Mouse (Mus musculus) E14TG2a.4 (cell line): ENCODE measurements around the gene Nradd.

ENCODE experiments used
- H3K27me3 ChIP-seq: 2 replicates; pipeline ENCODE4 v1.6.1; 2014; ENCODE audit warnings: low read length, control low read depth; ENCODE audit not compliant: insufficient read depth
- H3K36me3 ChIP-seq: 2 replicates; pipeline ENCODE4 v1.6.1; 2014; ENCODE audit warnings: low read length, control low read depth; ENCODE audit not compliant: insufficient read depth
- H3K4me1 ChIP-seq: replicated peaks from 2 replicates; pipeline ENCODE4 v1.6.1; 2014; ENCODE audit warnings: low read depth, low read length, control low read depth
- H3K4me3 ChIP-seq: replicated peaks from 2 replicates; pipeline ENCODE4 v1.5.1; 2014; ENCODE audit warnings: mild to moderate bottlenecking, low read length
- H3K9me3 ChIP-seq: 2 replicates; pipeline ENCODE4 v1.6.1; 2014; ENCODE audit warnings: low read length, control low read depth
- CTCF ChIP-seq: conservative IDR thresholded peaks from 2 replicates; pipeline ENCODE4 v1.5.1; 2014; ENCODE audit warnings: low read length
- NANOG ChIP-seq: IDR thresholded peaks from 2 replicates; pipeline ENCODE4 v1.6.1; 2014; ENCODE audit warnings: borderline replicate concordance, low read length, mixed read lengths
- POU5F1 ChIP-seq: IDR thresholded peaks from 2 replicates; pipeline ENCODE4 v1.6.1; 2014; ENCODE audit warnings: low read length, borderline replicate concordance

Nradd gene

DNA sequence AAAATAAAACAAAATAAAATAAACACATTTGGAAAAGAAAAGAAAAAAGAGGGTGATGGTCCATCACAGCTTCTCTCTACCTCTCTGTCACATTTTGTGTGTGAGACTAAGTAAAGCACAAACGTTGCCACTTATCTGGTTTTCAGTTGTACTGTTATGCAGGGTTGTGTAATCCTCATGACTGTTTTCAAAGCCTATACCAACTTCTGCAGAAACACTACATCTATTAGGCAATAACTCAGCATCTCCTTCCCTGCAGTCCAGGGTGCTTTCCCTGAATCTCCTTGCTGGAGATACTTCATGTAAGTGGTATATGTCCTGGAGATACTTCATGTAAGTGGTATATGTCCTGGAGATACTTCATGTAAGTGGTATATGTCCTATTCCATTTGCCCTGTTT lies 38.6 kb upstream of the Nradd start:
- H3K4me3 ChIP-seq: no peak overlapping the region
- H3K9me3 ChIP-seq: no peaks in the 10 kb centered on the region
- H3K4me1 ChIP-seq: peaks cover 73% of the 10 kb centered on the region
- no peak for TF ChIP-seq POU5F1
- no peak for TF ChIP-seq NANOG
- TF ChIP-seq CTCF: no peak
- H3K27me3 ChIP-seq: no peaks in the 10 kb centered on the region
- H3K36me3 ChIP-seq: peaks cover 15% of the 10 kb centered on the region

DNA sequence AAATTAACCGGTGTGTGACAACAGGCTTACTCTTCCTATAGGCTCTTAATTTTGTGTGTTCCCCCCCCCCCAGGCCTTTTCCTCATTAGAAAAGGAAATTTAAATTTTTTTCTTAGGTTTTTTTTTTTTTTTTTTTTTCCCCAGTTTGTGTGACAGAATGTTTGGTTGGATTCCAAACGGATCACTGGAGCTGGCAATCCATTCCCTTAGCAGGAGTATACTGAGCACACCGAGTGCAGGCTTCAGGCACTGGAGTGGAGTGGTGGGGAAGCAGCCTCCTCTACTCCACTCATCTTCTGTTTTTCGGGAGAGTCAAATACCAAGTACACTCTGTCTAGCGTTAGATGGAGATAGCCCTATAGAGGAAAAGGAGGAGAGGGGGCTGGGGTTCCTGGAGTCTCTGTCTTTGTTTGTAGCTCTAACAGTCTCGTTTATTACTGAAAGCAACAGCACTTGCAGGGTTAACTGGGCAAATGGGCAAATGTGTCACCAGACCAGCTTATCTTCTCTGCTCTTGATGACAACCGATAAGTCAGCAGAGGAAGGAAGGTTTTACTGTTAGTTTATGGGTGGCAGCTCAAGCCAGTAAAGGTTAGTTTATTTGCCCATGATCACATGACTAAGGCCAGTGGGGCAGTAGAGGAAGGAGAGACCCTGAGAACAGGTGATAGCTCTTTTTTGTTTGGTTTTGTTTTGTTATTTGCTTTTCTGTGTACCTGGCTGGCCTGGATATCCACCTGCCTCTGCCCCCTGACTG lies 36.8 kb upstream of the Nradd start:
- Histone ChIP-seq H3K4me3 (no peak overlapping the region), H3K9me3 (no peaks in the 10 kb centered on the region), H3K4me1 (peaks cover 66% of the 10 kb centered on the region), H3K36me3 (peaks cover 15% of the 10 kb centered on the region), H3K27me3 (no peaks in the 10 kb centered on the region)
- TF ChIP-seq POU5F1: no peak

DNA sequence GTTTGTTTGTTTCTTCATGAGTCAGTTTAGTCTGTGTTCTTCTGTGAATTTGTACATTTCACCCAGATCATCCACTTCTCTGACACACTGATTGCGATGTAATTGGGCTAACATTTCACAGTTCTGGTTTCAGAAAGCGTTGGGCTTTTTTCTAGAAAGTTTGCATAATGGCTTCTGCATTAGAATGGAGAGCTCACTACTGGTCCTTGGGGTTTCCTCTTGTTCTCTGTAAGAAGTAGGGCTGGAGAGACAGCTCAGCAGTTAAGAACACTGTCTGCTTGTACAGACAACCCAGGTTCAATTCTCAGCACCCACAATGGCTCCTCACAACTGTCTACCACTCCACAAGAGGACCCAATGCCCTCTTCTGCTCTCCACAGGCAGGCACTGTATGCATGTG lies 36.0 kb upstream of the Nradd start:
- Histone ChIP-seq H3K4me3 (peak overlapping the region; percentile 24; the same call in 1 of the 2 replicates), H3K36me3 (peaks cover 15% of the 10 kb centered on the region), H3K9me3 (no peaks in the 10 kb centered on the region), H3K4me1 (peaks cover 66% of the 10 kb centered on the region), H3K27me3 (no peaks in the 10 kb centered on the region)
- TF ChIP-seq NANOG (no peak), POU5F1 (peak; percentile 18; the same call in 1 of the 2 replicates), CTCF (no peak)

DNA sequence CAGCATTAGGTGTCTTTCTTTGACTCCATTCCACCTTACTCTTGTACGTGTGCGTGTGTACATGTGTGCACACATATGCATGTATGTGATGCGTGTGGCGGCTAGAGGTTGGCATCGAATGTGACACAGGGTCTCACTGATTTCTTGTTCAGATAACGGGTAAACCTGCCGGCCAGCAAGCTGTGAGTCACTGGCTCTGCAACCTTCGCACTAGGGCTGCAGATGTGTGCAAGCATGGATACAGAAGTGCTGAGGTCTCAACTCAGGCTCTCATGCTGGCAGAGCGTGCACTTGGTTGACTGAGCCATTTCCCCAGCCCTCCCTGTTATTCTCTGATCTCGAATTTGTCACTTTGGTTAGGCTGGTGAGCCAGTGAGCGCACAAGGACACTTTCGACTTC lies 35.3 kb upstream of the Nradd start:
- Histone ChIP-seq H3K9me3 (no peaks in the 10 kb centered on the region), H3K36me3 (peaks cover 15% of the 10 kb centered on the region), H3K27me3 (no peaks in the 10 kb centered on the region), H3K4me1 (peaks cover 68% of the 10 kb centered on the region), H3K4me3 (peak overlapping the region; percentile 24)
- TF ChIP-seq POU5F1: no peak
- TF ChIP-seq NANOG: no peak
- TF ChIP-seq CTCF: no peak

DNA sequence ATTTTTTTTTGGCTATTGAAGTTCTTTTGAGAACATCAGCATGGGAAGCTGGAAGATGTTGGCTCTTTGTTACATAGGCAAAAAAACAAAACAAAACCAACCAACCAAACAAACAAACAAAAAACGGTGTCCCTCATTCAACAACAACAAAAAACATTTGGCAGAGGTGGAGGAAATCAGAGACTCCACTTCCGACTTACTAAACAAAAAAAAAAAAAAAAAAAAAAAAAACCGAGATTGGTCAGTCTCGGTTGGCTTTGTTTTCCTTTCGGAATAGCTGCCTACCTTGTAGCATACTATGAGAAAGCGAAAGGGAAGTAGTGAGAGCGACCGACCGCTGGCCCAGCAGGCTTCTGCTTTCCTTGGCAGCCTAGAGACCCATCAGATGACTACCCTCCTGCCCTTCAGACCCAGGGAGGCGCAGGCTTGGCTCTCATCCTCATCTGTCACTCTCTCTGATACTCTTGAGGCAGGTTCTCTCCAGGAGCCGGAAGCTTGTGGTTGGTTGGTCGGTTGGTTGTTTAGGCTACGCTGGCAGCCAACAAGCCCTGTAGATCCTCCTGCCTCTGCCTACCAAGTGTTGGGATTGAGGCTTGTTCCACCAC lies 33.3 kb upstream of the Nradd start:
- TF ChIP-seq CTCF: no peak
- no peak for TF ChIP-seq POU5F1
- no peak for TF ChIP-seq NANOG
- H3K9me3 ChIP-seq: no peaks in the 10 kb centered on the region
- peaks cover 79% of the 10 kb centered on the region for H3K4me1 ChIP-seq

GRCm38 (mm10) chr9:110656249-110657221 lies 32.3 kb upstream of the Nradd start, which contains the start of gene Ccdc12:
Gene Ccdc12 (plus strand): TSS chr9:110656503.
- TF ChIP-seq NANOG (peak; percentile 57), POU5F1 (no peak)
- H3K9me3 ChIP-seq: peaks cover 4% of the 10 kb centered on the region
- H3K4me1 ChIP-seq: peaks cover 81% of the 10 kb centered on the region
- H3K4me3 ChIP-seq: peak within 1 kb of the TSS; percentile 88
- H3K36me3 ChIP-seq: peaks cover 10% of the 10 kb centered on the region
- H3K27me3 ChIP-seq: peaks cover 21% of the 10 kb centered on the region

More for the DNA sequence above, 33.3 kb upstream of the Nradd start:
- H3K36me3 ChIP-seq: peaks cover 15% of the 10 kb centered on the region
- H3K4me3 ChIP-seq: peak overlapping the region; percentile 88
- H3K27me3 ChIP-seq: peaks cover 11% of the 10 kb centered on the region

DNA sequence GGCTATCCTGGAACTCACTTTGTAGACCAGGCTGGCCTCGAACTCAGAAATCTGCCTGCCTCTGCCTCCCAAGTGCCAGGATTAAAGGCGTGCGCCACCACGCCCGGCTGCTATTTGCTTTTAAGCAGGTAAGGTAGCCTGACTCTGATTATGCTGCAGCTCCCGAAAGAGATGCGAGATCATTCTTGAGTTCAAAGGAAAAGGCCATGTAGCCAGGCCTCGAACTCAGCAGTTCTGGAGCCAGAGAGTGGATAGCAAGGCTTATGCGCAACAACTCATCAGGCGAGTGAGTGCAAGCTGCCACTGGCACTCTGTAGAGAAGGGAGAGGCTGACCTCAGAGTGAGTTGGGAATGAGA lies 31.4 kb upstream of the Nradd start:
- peaks cover 13% of the 10 kb centered on the region for H3K36me3 ChIP-seq
- peaks cover 6% of the 10 kb centered on the region for H3K9me3 ChIP-seq
- TF ChIP-seq POU5F1: no peak
- no peak for TF ChIP-seq NANOG
- no peak for TF ChIP-seq CTCF
- peaks cover 74% of the 10 kb centered on the region for H3K4me1 ChIP-seq
- H3K4me3 ChIP-seq: peak overlapping the region; percentile 88
- H3K27me3 ChIP-seq: peaks cover 23% of the 10 kb centered on the region

DNA sequence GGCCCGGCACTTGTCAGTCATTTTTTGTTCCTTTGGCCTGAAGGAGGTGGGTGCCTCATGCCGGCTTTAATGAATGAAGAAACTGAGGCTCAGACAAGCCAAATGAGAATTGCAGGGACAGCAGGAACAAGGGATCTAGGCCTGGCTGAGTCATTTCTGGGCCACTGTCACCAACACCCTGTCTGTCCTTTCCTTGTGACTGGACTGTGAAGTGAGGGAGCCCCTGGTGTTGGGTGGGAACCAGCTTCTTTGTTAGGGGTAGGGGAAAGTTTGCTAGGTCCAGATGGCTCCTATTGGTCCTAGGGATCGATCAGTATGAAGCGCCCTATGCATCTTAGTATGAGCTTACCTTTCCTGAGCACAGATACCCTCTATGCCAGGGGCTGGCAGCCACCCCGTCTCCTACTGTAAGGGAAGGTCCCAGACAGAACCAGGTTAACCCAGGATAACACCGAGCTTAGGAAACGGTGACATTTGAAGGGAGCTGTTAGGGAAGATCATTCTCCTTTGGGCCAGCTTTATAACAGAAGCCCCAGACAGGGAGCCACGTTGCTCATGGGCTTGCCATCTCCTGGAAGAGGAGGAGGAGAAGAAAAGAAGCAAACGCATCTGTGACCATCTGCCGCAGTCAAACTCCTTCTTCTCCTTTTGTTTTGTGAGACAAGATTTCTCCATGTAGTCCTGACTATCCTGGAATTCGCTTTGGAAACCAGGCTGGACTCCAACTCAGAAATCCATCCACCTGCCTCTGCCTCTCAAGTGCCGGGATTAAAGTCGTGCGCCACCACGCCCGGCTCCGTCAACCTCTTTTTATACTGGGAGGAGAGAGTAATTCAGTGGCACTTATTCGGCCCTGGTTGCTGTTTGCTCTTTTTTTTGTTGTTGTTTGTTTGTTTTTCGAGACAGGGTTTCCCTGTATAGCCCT lies 30.7 kb upstream of the Nradd start:
- Histone ChIP-seq H3K9me3 (peaks cover 6% of the 10 kb centered on the region), H3K36me3 (peaks cover 13% of the 10 kb centered on the region), H3K4me3 (peak overlapping the region; percentile 90), H3K4me1 (peaks cover 67% of the 10 kb centered on the region), H3K27me3 (peaks cover 23% of the 10 kb centered on the region)
- TF ChIP-seq NANOG: no peak
- TF ChIP-seq POU5F1: no peak
- no peak for TF ChIP-seq CTCF
